Mouse (Mus musculus) erythroblast, embryonic 14.5 days (primary cell): ENCODE data around the gene Gjb3.

Source experiments
- GATA1 ChIP-seq: IDR thresholded peaks from 2 replicates; pipeline ENCODE4 v1.6.1; 2012; ENCODE audit warnings: low read length, inconsistent platforms, mixed read lengths
- TAL1 ChIP-seq: IDR thresholded peaks from 3 replicates; pipeline ENCODE4 v1.6.1; 2012; ENCODE audit warnings: low read length, inconsistent platforms, mixed read lengths

DNA sequence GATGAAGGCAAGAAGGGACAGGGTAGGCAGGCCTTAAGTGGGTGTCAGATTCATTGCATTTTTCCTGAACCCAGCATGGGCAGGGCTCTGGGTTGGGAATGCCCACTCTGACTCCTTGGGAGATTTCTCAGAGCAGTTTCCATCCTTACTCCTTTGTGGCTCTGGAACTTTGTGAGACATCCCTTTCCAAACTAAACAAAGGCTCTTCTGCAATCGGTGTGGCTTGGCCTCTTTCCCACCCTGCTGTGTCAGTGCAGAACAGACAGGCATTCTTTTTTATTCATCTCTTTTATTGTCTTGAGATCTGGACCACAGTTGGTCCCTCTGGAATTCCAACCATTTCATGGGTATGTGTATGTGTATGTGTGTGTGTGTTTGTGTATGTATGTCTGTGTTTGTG lies 21.9 kb upstream of the Gjb3 start:
- TF ChIP-seq TAL1 (no peak), GATA1 (no peak)
